Mouse (Mus musculus): ENCODE measurements at regions not wholly inside any gene's neighbourhood (a gene's known extent, or its start where the extent isn't known, plus 50 kb on each side); places are given as distances from the start of the nearest gene placed in this dataset.
"Not testable (repeated sequence)": the region's sequence is repeated elsewhere in the genome, so short reads cannot be mapped to it uniquely, and the experiment has no call there.

- peak; percentile 84 for DNase-seq
Observed at GRCm38 (mm10) chr1:51596935-51597820, 119.0 kb upstream of the Nabp1 start.

- no peak for DNase-seq
Observed at GRCm38 (mm10) chr1:51594666-51595065, 116.4 kb upstream of the Nabp1 start.

GRCm38 (mm10) chr1:51593621-51594441, 115.6 kb upstream of the Nabp1 start:
- no peak for DNase-seq

- DNase-seq: no peak
Observed at GRCm38 (mm10) chr1:51591886-51592285, 113.7 kb upstream of the Nabp1 start.

GRCm38 (mm10) chr1:51590606-51591400, 112.6 kb upstream of the Nabp1 start:
- no peak for DNase-seq

GRCm38 (mm10) chr1:51584925-51585424, 106.8 kb upstream of the Nabp1 start:
- no peak for DNase-seq

DNA sequence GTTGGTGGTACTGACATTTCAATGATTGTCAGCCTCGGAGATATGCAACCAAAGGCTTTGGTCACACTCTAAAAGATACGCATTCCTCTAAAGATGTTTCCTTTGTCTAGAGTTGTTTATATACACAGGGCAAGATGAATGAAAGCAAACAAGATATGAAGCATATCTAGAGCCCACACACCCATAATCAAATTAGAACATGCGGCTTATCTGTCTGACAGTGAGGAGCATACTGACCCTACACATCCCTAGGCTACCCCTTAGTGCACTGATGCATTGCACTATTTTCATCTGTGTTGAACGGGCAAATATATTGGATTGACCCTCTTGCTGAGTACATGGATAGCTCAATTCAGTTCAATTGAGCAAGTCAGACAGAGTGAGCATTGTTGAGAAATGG, 105.6 kb upstream of the Nabp1 start:
- DNase-seq: no peak

GRCm38 (mm10) chr1:51580074-51580473, 101.8 kb upstream of the Nabp1 start:
- no peak for DNase-seq

- DNase-seq: no peak
Observed at GRCm38 (mm10) chr1:51577701-51578100, 99.5 kb upstream of the Nabp1 start.

- DNase-seq: no peak
Observed at GRCm38 (mm10) chr1:51572314-51573078, 94.3 kb upstream of the Nabp1 start.

GRCm38 (mm10) chr1:51569625-51570024, 91.4 kb upstream of the Nabp1 start:
- no peak for DNase-seq

GRCm38 (mm10) chr1:51566170-51566649, 88.0 kb upstream of the Nabp1 start:
- no peak for DNase-seq

DNA sequence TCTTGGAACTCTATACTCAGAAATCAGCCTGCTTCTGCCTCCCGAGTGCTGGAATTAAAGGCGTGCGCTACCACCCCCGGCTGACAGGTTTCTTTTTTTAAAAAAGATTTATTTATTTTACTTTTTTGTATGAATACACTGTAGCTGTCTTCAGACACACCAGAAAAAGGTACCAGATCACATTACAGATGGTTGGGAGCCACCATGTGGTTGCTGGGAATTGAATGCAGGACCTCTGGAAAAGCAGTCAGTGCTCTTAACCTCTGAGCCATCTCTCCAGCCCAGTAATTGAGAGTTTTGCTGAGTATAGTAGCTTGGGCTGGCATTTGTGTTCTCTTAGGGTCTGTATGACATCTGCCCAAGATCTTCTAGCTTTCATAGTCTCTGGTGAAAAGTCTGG, 78.4 kb upstream of the Nabp1 start:
- DNase-seq: not testable (repeated sequence)

- no peak for DNase-seq
Observed at GRCm38 (mm10) chr1:51553738-51554137, 75.5 kb upstream of the Nabp1 start.

DNA sequence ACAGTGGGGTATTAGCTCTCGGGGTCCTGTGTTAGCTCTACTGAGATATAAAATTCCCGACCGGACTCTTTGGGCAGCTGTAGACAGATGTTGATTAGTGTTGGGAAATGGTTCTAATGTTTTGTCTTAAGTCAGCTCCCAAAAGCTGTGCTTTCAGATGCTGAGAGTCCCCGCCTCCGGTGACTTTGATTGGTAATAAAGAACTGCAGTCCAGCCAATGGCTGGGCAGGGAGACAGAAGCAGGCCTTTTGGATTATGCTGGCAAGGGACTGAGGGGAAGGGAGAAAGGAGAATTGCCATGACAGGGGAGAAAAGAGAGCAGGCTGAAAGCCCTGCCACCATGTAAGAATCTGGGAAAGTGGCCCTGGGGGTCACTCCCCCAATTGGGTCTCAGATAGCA, 73.4 kb upstream of the Nabp1 start:
- DNase-seq: no peak

- DNase-seq: no peak
Observed at GRCm38 (mm10) chr1:51542801-51543200, 64.6 kb upstream of the Nabp1 start.

GRCm38 (mm10) chr1:51539634-51540033, 61.4 kb upstream of the Nabp1 start:
- DNase-seq: no peak

DNA sequence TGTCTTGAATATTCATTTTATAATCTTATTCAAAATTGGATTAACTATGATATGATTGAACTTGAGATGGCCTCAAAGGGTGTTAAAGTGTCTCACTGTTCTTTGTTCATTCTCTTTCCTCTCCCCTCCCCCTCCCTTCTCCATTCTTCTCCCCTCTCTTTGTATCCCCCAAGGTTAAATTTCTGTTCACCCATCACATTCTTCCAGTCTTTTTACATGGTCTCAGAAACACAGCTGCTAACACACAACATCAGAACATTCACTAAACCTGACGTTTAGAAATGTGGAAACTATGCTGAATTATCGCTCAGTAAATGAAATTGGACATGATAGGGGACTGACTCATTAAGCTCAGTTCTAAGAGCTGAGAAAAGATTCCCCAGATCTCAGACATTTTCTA, 60.6 kb upstream of the Nabp1 start:
- no peak for DNase-seq

DNA sequence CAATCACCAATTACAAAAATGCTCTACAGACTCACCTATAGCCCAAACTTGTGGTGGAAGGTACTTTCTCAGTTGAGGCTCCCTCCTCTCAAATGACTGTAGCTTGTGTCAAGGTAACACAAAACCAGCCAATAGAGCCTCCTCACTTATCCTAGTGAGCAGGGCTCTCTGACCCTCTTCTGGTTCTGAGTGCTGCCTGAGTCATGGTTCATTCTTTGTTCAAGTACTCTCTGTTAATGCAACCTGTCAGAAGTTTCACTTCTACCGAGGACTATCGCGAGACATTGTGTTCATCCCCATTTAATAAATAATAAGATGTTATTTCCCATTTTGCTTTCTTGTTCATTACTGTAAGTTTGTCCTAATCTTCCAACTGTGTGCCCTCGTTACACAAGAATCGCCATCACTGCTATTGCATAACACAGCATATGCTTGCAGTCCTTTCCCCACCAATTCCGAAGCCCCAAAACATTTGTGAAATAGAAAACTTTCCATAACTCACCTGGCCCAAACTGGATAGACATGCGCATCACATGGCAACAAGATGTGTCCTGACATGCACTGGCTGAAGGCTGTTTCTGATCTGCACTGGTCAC, 59.6 kb upstream of the Nabp1 start:
- no peak for DNase-seq

GRCm38 (mm10) chr1:51536076-51536475, 57.9 kb upstream of the Nabp1 start:
- no peak for DNase-seq

DNA sequence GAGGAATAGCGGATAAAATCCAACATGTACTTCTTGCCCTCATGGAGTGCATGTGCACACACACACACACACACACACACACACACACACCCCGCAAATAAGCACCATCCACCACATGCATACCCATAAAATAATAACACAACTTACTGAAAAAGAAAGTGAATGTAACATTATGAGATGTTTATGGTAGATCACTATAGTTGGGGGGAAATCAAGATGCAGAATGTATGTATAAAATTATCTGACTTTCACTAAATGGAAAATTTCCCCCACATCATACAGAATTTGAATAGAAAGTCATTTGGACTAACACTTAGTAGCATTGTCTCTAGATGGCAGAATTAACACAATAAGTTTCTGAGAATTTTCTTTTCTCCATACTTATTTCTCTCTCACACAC, 57.2 kb upstream of the Nabp1 start:
- DNase-seq: no peak

DNA sequence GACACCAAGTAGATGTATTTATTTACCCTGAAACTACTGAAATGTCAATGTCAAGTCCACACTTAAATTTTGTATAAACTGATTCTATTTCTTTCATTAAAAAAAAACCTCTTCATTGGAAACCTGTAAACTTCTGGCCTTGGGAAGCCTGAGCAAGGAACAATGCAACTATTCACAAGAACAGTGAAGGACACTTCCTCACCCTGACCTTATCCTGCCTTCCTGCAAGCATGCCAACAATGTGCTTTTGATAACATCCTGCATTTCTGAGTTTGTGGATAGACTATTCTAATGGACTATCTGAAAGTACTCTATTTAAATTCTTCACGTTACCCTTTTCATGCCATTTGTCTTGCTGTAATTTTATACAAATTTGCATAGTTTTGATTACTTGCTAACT, 53.1 kb upstream of the Nabp1 start:
- DNase-seq: no peak
